Mouse (Mus musculus) liver, embryonic 16.5 days (tissue): ENCODE results near the gene Tmppe. TPM values are rescaled to one million over a fixed set of nuclear protein-coding genes. Genes with fewer than 3 reads are reported as not detected.

Experiments used
- ATAC-seq: fragments of 200-750 bp; cut with Nextera tagmentation; 2 replicates; pipeline ENCODE4 v1.8.0; 2017; ENCODE audit warnings: low read depth, mild to moderate bottlenecking, moderate number of reproducible peaks, moderate library complexity
- H3K27ac ChIP-seq: fragments of 300-500 bp; sonication (generic); 2 replicates; pipeline ENCODE4 v1.5.1; 2014; ENCODE audit warnings: mild to moderate bottlenecking, low read length
- H3K27me3 ChIP-seq: fragments of 300-500 bp; sonication (generic); 2 replicates; pipeline ENCODE4 v1.6.1; 2014; ENCODE audit warnings: low read depth, low read length, mixed read lengths; ENCODE audit not compliant: control insufficient read depth, insufficient read depth
- H3K36me3 ChIP-seq: fragments of 300-500 bp; sonication (generic); 2 replicates; pipeline ENCODE4 v1.6.1; 2014; ENCODE audit warnings: mild to moderate bottlenecking; ENCODE audit not compliant: control insufficient read depth, insufficient read depth
- H3K4me1 ChIP-seq: fragments of 300-500 bp; sonication (generic); 2 replicates; pipeline ENCODE4 v1.6.1; 2014; ENCODE audit warnings: low read depth, low read length, mixed read lengths; ENCODE audit not compliant: control insufficient read depth
- H3K4me2 ChIP-seq: fragments of 300-500 bp; sonication (generic); 2 replicates; pipeline ENCODE4 v1.6.1; 2014; ENCODE audit warnings: low read depth, low read length, mixed read lengths
- H3K4me3 ChIP-seq: fragments of 300-500 bp; sonication (generic); 2 replicates; pipeline ENCODE4 v1.5.1; 2014; ENCODE audit warnings: low read depth, mild to moderate bottlenecking, low read length
- H3K9ac ChIP-seq: fragments of 300-500 bp; sonication (generic); 2 replicates; pipeline ENCODE4 v1.6.1; 2014; ENCODE audit warnings: low read depth, low read length
- H3K9me3 ChIP-seq: fragments of 300-500 bp; sonication (generic); replicated peaks from 2 replicates; pipeline ENCODE4 v1.6.1; 2016; ENCODE audit warnings: low read length; ENCODE audit not compliant: control insufficient read depth
- WGBS: fragments of 180-500 bp; shearing (Covaris S2); extraction: QIAGEN DNeasy Blood & Tissue Kit; methylation state at CpG from one replicate; pipeline ENCODE4 v1.1.7; 2014; ENCODE audit not compliant: insufficient replicate concordance; 5-methylcytosine and 5-hydroxymethylcytosine counted together
- polyA plus RNA-seq: library from polyadenylated mRNA; unstranded; fragments of >200 nt; fragmentation: Nextera tagmentation; extraction: Ambion mirVana; gene quantifications from 2 replicates; pipeline ENCODE4 v1.2.1, GENCODE M21; 2015

Gene Tmppe
- polyA plus RNA-seq, 1 experiment from 2014 or later: 2.7 TPM

- no peaks in the 10 kb centered on the region; the same call in 1 of the 2 replicates for H3K4me1 ChIP-seq
- H3K9ac ChIP-seq: no peak overlapping the region
- no peak overlapping the region for H3K4me3 ChIP-seq
- H3K9me3 ChIP-seq: 0 out of 2 replicates have a peak, but pooled peaks cover 3% of the 10 kb centered on the region
- no peak for ATAC-seq
- peaks cover 7% of the 10 kb centered on the region; the same call in 1 of the 2 replicates for H3K36me3 ChIP-seq
- H3K27me3 ChIP-seq: no peaks in the 10 kb centered on the region
- no peak overlapping the region for H3K4me2 ChIP-seq
- H3K27ac ChIP-seq: no peak overlapping the region
- WGBS: 70% methylated on average over 7 of the region's 7 CpGs
These were observed 20.9 kb downstream of the Tmppe start for GRCm38 (mm10) chr9:114421797-114422196.

DNA sequence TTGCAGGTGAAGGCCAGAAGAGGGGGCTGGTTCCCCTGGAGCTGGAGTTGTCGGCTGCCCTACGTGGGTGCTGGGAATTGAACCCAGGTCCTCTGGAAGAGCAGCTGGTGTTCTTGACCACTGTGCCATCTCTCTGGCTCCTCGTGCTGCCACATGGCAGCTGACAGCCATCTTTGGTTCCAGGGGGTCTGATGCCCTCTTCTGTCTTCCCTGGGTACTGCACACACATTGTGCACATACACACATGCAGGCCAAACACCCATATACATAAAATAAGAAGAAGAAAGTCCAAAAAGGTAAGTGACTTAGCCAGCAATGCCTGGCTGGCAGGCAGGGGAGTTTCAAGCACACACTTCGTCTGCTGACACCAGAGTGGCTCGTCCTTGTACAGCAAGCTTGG is 24.7 kb downstream of the Tmppe start:
- no peak overlapping the region for H3K9ac ChIP-seq
- no peaks in the 10 kb centered on the region for H3K27me3 ChIP-seq
- no peak for ATAC-seq
- no peak overlapping the region for H3K4me2 ChIP-seq
- WGBS: 80% methylated on average over 5 of the region's 5 CpGs
- H3K4me3 ChIP-seq: no peak overlapping the region
- no peak overlapping the region for H3K27ac ChIP-seq
- H3K4me1 ChIP-seq: no peaks in the 10 kb centered on the region
- 0 out of 2 replicates have a peak, but pooled peaks cover 3% of the 10 kb centered on the region for H3K9me3 ChIP-seq
- H3K36me3 ChIP-seq: peaks cover 7% of the 10 kb centered on the region; the same call in 1 of the 2 replicates

GRCm38 (mm10) chr9:114426201-114426600 is 25.3 kb downstream of the Tmppe start:
- Histone ChIP-seq H3K9ac (no peak overlapping the region), H3K9me3 (0 out of 2 replicates have a peak, but pooled peaks cover 3% of the 10 kb centered on the region), H3K4me2 (no peak overlapping the region), H3K4me1 (no peaks in the 10 kb centered on the region), H3K36me3 (peaks cover 7% of the 10 kb centered on the region; the same call in 1 of the 2 replicates), H3K27ac (no peak overlapping the region), H3K4me3 (no peak overlapping the region), H3K27me3 (no peaks in the 10 kb centered on the region)
- ATAC-seq: no peak
- WGBS: 67% methylated on average over 5 of the region's 5 CpGs

GRCm38 (mm10) chr9:114427425-114427824 is 26.5 kb downstream of the Tmppe start:
- Histone ChIP-seq H3K4me1 (no peaks in the 10 kb centered on the region), H3K27ac (no peak overlapping the region), H3K4me3 (no peak overlapping the region), H3K9ac (no peak overlapping the region), H3K27me3 (no peaks in the 10 kb centered on the region), H3K9me3 (0 out of 2 replicates have a peak, but pooled peaks cover 3% of the 10 kb centered on the region), H3K4me2 (no peak overlapping the region), H3K36me3 (peaks cover 7% of the 10 kb centered on the region; the same call in 1 of the 2 replicates)
- WGBS: 73% methylated on average over 8 of the region's 8 CpGs
- no peak for ATAC-seq

DNA sequence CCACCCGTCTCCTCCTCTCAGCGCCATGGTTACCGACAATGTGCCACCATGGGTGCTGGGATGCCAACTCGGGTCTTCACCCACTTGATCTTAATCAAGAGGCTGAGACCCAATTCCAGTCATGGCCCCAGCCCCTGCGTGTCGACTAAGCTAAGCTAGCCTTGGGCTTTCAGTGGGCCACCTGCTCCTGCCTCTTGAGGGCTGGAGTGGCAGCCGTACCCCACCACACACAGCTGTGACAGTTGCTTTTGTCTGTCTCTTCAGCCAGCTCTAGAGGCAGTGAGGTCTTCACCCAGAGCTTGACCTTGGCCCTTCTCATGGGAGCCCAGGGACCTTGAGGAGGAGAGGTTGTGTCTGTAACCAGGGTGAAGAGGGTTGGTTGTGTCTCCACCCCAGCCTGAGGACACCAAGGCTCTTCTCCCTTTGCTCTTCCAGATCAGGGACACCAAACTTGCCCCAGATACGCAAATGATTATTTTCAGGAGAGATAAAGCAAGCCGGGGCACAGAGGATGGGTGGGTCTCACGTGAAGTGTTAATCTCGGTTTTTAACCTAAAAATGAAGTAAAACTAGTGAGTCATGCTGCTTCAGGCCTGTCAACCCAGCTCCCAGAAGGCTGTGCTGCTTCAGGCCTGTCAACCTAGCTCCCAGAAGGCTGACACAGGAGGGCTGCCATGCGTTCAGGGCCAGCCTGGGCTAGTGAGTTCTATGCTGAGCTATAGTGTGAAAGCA is 27.4 kb downstream of the Tmppe start:
- Histone ChIP-seq H3K4me1 (no peaks in the 10 kb centered on the region), H3K9ac (no peak overlapping the region), H3K4me3 (no peak overlapping the region), H3K4me2 (no peak overlapping the region), H3K27me3 (no peaks in the 10 kb centered on the region), H3K36me3 (peaks cover 7% of the 10 kb centered on the region; the same call in 1 of the 2 replicates), H3K27ac (no peak overlapping the region), H3K9me3 (0 out of 2 replicates have a peak, but pooled peaks cover 3% of the 10 kb centered on the region)
- WGBS: 65% methylated on average over 12 of the region's 12 CpGs
- ATAC-seq: peak; percentile 11; the same call in 1 of the 2 replicates

- no peak overlapping the region for H3K27ac ChIP-seq
- H3K27me3 ChIP-seq: no peaks in the 10 kb centered on the region
- H3K9ac ChIP-seq: no peak overlapping the region
- H3K4me1 ChIP-seq: no peaks in the 10 kb centered on the region
- ATAC-seq: no peak
- no peaks in the 10 kb centered on the region for H3K9me3 ChIP-seq
- H3K4me3 ChIP-seq: no peak overlapping the region
- 63% methylated on average over 2 of the region's 2 CpGs for WGBS
- no peak overlapping the region for H3K4me2 ChIP-seq
- no peaks in the 10 kb centered on the region for H3K36me3 ChIP-seq
These were observed 34.8 kb downstream of the Tmppe start for GRCm38 (mm10) chr9:114435668-114436067.

DNA sequence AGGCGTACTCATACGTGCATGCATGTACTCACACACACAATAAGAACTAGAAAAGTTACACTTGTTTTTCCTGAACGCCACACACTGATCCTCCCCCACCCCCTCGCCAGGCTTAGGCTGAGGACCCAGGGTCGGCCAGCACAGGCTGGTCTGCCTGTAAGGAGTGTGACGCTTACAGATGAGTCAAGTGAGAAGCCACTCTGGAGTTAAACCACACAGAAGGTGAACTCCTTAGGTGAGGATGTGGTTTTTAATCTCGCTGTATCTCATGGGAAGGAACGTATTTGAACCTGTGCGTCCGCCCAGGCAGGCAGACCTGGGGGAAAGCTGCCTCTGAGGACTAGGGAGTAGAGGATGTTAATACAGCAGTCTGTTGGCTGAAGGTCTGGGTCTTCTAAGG is 39.6 kb downstream of the Tmppe start:
- no peak overlapping the region for H3K4me2 ChIP-seq
- H3K27me3 ChIP-seq: no peaks in the 10 kb centered on the region
- WGBS: 72% methylated on average over 10 of the region's 10 CpGs
- no peaks in the 10 kb centered on the region for H3K9me3 ChIP-seq
- ATAC-seq: no peak
- no peaks in the 10 kb centered on the region for H3K4me1 ChIP-seq
- H3K36me3 ChIP-seq: no peaks in the 10 kb centered on the region
- no peak overlapping the region for H3K4me3 ChIP-seq
- no peak overlapping the region for H3K9ac ChIP-seq
- no peak overlapping the region for H3K27ac ChIP-seq

DNA sequence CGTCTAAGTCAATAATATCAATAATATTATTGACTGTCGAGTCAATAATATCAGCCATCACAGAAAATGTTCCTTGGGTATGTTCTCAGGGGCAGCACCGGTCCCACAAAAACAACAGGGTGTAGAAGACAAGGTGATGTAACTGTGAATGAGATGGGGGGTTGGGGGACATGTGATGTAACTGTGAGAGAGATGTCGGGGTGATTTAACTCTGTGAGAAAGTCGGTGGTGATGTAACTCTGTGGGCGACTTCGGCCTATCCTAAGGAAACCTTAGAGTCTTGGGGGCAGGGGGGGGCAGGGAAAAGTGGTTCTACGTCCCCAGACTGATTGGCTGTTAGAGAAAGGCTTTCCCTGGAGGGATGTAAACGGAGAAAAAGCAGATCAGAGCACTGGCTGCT is 41.3 kb downstream of the Tmppe start:
- no peak overlapping the region for H3K4me2 ChIP-seq
- H3K27me3 ChIP-seq: no peaks in the 10 kb centered on the region
- H3K4me1 ChIP-seq: no peaks in the 10 kb centered on the region
- H3K9ac ChIP-seq: no peak overlapping the region
- H3K9me3 ChIP-seq: no peaks in the 10 kb centered on the region
- 64% methylated on average over 9 of the region's 9 CpGs for WGBS
- H3K4me3 ChIP-seq: no peak overlapping the region
- ATAC-seq: no peak
- H3K36me3 ChIP-seq: no peaks in the 10 kb centered on the region
- H3K27ac ChIP-seq: no peak overlapping the region

GRCm38 (mm10) chr9:114442893-114443292 is 42.0 kb downstream of the Tmppe start:
- Histone ChIP-seq H3K4me1 (no peaks in the 10 kb centered on the region), H3K27ac (no peak overlapping the region), H3K27me3 (no peaks in the 10 kb centered on the region), H3K9me3 (no peaks in the 10 kb centered on the region), H3K4me3 (no peak overlapping the region), H3K36me3 (no peaks in the 10 kb centered on the region), H3K9ac (no peak overlapping the region), H3K4me2 (no peak overlapping the region)
- WGBS: 77% methylated on average over 9 of the region's 9 CpGs
- no peak for ATAC-seq
